Mouse (Mus musculus): ENCODE results near the gene Il1f8.
"Not testable (repeated sequence)": the region's sequence is repeated elsewhere in the genome, so short reads cannot be mapped to it uniquely, and the experiment has no call there.

The Il1f8 gene

DNA sequence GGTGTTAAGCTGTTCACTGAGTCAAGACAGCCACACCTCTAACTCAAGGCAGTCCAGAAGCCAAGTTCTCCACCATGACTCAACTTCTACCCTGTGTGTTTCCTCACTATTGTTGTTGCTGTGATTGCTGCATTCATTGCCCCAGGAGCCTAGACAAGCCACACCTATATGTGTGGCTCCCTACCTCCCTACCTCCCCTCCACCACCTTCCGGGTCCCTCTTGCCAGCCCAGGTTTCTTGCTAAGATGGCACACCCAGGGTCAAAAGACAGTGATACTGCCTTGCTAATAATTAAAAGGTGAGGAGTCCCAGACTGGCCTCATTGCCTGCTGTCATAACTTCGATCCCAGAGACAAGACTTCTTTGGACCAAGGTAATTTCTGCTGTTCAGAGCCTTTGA lies at the start of gene Il1f8:
Il1f8 (plus strand) TSS at position 301 of the 400 bp plus-strand sequence.
- in situ Hi-C loops (cut with MseI, MboI) = no loop called here

DNA sequence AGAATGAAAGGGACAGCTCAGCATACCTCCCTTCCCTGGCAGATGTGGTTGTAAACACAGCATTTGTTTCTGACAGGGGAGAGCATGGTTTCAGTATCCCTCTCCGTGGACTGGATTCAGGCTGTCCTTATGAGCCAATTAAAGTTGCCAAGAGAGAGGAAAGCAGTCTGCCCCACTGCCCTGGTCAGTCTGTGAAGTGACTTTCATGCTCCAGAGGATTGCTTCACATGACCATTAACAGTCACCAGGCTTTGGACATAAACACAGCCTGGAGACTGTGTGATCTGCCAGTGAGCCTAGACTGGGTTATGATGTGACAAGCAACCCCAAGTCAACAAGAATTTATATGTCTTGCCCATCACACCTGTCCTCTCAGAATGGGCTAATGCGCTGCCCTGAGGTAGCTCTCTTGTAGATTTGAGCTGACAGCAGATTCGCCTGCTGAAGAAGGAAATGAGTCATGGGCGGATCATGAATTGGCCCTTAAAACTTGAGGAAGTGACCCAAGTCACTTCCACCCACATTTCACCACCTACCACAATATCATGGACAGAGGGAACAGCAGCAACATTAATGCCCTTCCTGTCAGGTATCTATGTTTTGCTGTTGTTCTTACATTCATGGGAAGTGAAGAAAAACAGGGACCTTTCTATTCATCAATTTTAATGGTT lies 49.2 kb upstream of the Il1f8 start:
- in situ Hi-C loops (cut with MseI, MboI) = no loop called here

DNA sequence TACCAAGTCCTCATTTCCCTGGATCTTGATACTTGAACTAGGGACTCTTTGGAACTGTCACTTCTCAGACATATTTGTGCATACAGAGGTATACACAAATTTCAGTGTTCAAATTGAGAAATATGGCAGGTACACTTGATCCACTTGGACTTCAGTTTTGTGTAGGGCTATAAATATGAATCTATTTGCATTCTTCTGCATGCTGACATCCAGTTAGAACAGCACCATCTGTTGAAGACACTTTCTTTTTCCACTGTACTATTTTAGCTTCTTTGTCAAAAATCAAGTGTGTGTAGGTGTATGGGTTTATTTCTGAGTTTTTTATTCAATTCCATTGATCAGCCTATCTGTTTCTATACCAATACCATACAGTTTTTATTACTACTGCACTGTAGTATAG lies 43.9 kb upstream of the Il1f8 start:
- in situ Hi-C loops (cut with MseI, MboI) = no loop called here

DNA sequence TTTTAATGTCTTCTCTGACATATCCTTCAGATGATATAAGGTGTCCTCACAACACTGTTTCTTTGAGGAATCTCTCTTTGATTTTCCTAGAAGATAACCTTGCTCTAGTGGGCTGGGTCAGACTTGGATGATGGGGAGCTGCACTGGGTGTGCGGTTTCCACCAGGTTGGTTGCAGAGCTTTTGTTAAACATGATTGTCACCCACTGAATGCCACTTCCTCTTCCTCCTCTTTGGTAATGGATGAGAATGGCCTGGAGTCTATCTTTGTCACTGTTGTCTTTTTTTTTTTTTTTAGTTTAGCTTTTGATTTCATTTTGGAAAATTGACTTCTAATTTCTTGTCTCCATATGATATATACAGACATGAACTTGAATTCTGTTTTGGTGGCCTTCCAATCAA lies 18.6 kb upstream of the Il1f8 start:
- in situ Hi-C loops (cut with MseI, MboI) = no loop called here

DNA sequence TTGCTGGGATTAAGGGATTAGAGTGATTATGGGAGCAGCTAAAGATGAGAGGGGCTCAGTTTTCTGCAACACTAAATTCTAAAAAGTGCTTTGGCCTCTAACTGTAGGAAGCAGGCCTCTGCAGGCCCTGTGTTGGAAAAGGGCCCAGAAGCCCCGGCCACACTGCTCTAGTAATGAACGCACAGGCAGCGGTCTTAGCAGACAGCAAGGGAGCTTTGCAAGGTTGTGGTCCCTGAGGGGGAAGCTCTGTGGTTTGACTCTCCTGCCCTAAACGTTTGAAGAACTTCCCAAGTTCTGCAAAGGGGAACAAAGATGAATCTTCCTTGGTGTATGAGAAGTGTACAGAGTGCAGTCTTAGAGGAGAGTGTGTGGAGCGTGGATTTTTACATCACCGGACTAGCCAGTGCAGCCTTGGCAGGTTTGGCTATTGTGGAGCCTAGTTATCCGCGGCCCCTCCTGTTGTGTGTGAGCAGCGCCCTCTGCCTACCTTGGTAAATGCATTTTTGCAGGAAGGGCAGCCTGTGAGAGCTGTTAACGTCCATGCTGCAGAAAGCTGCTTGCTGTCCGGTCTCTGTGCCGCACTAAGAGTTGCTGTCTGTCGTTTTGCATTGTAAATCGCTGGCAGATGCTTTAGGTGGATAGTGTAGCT lies 28.8 kb downstream of the Il1f8 start:
- in situ Hi-C loops (cut with MseI, MboI) = not testable (repeated sequence)

DNA sequence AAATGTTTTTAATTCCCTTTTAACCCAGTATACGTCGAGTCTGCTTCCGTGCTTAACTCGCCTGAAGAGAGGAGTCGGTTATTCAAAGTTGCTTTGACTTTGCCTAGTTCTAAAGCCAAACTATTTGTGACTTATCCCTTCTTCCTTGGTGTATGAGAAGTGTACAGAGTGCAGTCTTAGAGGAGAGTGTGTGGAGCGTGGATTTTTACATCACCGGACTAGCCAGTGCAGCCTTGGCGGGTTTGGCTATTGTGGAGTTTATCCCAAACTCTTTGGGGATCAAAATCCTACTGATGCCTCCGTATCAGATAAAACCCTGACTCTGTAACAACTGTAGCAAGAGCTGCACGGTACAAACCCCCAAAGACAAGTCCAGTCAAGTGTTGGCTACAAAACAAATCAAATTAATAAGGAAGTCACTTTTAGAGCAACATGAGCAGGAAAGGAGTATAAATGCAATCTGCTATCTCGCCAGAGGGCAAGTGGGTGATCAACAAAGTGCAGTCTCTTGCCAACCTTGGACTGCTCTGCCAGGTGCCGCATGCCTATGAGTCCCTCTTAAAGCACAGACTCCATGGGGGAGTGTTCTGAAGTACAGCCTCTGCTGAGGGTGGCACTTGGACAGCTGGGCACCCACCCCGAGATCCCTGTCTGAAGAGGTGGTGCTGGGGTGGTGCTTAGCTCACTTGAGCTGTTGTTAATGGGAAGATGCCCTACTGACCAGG lies 29.6 kb downstream of the Il1f8 start:
- in situ Hi-C loops (cut with MseI, MboI) = not testable (repeated sequence)

DNA sequence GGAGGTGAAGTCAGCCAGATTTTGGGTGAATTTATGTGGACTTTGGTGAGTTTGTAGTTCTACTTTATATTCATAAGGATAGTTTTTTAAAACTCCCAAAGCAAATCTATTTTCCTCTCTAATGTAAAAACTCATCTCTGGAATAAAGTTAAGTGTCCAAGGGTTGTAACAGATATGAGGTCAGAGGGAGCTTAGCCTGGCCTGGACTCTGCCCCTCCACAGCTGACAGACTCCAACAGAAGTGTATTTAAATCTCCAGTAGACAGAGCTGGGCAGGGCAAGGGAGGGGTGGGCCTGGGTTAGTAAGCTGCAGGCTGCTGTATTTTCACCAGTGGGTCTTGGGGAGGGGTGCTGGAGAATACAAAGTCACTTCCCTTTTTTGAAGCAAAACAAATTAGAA lies 31.1 kb downstream of the Il1f8 start:
- in situ Hi-C loops (cut with MseI, MboI) = not testable (repeated sequence)

DNA sequence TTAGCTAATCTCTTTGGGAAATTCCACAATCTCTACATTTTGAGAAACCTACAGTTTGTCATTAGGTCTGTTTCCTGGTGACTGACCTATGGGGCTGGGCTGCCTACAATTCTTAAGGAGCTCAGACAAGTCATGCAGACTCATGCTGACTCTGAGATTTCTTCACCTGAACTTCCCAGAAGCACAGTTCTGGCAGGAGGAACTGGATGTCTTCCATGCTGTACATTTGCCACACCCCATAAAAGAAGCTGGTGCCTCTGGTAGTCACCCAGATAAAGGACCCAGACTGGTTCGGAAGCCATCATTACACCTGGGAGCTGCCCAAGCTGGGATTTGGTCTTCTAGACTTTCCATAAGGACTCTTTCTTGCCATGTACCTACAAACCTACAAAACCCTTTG lies 33.2 kb downstream of the Il1f8 start, which contains the start of gene Il1f9:
Il1f9 (plus strand) TSS at position 301 of the 400 bp plus-strand sequence.
- in situ Hi-C loops (cut with MseI, MboI) = no loop called here

DNA sequence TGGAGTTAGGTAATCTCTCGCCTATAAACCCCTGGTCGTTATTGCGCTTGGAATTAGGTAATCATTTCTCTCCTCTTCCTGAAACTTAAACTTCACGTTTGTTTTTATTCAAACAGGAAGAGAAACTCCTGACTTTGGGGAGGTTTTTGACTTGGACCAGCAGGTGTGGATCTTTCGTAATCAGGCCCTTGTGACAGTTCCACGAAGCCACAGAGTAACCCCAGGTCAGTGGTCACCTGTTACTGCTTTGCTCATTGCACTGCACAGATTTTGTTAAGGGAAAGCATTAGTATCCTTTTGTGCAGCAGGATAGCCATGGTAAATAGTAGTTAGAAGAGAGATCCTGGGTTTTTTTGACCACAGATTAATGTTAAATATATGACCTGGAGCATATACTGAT lies 34.6 kb downstream of the Il1f8 start:
- in situ Hi-C loops (cut with MseI, MboI) = no loop called here

DNA sequence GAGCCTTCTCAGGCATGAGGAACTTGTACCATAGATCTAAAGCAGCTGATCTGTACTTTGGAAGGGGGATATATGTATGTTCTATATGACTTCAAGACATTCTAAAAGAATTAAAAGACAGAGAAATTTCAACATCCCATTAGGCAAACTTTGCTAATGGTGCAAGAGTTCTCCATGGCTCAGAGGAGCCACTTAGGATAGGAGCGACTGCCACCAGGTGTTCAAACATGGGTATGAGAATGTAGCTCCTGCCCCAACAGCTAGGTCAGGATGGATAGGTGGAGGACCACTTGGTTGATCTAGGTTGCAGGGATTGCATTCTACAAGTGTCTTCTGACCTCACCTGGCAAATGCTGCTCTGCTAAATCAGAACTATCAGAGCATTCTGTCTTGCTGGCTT lies 35.2 kb downstream of the Il1f8 start:
- in situ Hi-C loops (cut with MseI, MboI) = no loop called here

All from mouse trophoblast stem cell (cell line).